Mouse (Mus musculus) myocyte (in vitro differentiated cells): Measurements from ENCODE around the gene Stra6.

ENCODE experiments used
- CEBPB ChIP-seq: IDR thresholded peaks from 2 replicates; pipeline ENCODE4 v1.6.1; 2011; ENCODE audit warnings: mild to moderate bottlenecking, moderate library complexity; ENCODE audit not compliant: poor library complexity, insufficient read depth, severe bottlenecking
- E2F4 ChIP-seq: IDR thresholded peaks from one replicate; pipeline ENCODE4 v1.6.1; 2011; ENCODE audit warnings: mild to moderate bottlenecking, control low read depth, moderate library complexity; ENCODE audit not compliant: insufficient read depth
- MAX ChIP-seq: IDR thresholded peaks from one replicate; pipeline ENCODE4 v1.6.1; 2011; ENCODE audit warnings: low read depth, mild to moderate bottlenecking, control low read depth
- MYOD1 ChIP-seq, 3 experiments: IDR thresholded peaks; one replicate each; pipeline ENCODE4 v1.6.1; 2011; ENCODE audit warnings: control low read depth in 2 of 3, low read depth in 2 of 3, mild to moderate bottlenecking in 2 of 3, moderate library complexity in 1 of 3; ENCODE audit not compliant: insufficient read length in 2 of 3, control insufficient read depth in 1 of 3
- MYOG ChIP-seq, 3 experiments: IDR thresholded peaks; one replicate each; pipeline ENCODE4 v1.6.1; 2011; ENCODE audit warnings: control low read depth in 2 of 3, low read depth in 2 of 3, mild to moderate bottlenecking in 2 of 3; ENCODE audit not compliant: insufficient read length in 2 of 3, control insufficient read depth in 1 of 3, insufficient read depth in 1 of 3
- POLR2A ChIP-seq: IDR thresholded peaks from one replicate; pipeline ENCODE4 v1.6.1; 2011; ENCODE audit warnings: low read depth, mild to moderate bottlenecking, control low read depth, moderate library complexity; ENCODE audit not compliant: insufficient read length
- POLR2AphosphoS2 ChIP-seq: IDR thresholded peaks from one replicate; pipeline ENCODE4 v1.6.1; 2011; ENCODE audit warnings: low read depth, control low read depth; ENCODE audit not compliant: insufficient read length
- TCF12 ChIP-seq: IDR thresholded peaks from one replicate; pipeline ENCODE4 v1.6.1; 2011; ENCODE audit warnings: mild to moderate bottlenecking, control low read depth; ENCODE audit not compliant: poor library complexity, insufficient read depth, severe bottlenecking
- TCF3 ChIP-seq: IDR thresholded peaks from one replicate; pipeline ENCODE4 v1.6.1; 2011; ENCODE audit warnings: low read depth, control low read depth; ENCODE audit not compliant: insufficient read length
- USF1 ChIP-seq: IDR thresholded peaks from one replicate; pipeline ENCODE4 v1.6.1; 2011; ENCODE audit warnings: low read depth, mild to moderate bottlenecking, control low read depth, moderate library complexity

GRCm38 (mm10) chr9:58074561-58074960, 11.0 kb downstream of the Stra6 start:
- TF ChIP-seq POLR2A (no peak), MYOG (IDR thresholded peaks at IDR 0.05; ENCODE audit: control insufficient read depth in 1 of 3, insufficient read depth in 1 of 3, insufficient read length in 2 of 3, low read depth in 2 of 3) (no peak), TCF12 (no peak), E2F4 (no peak), CEBPB (no peak), POLR2AphosphoS2 (no peak), MAX (no peak), MYOD1 (IDR thresholded peaks at IDR 0.05; ENCODE audit: control insufficient read depth in 1 of 3, insufficient read length in 2 of 3, low read depth in 2 of 3) (no peak), USF1 (no peak), TCF3 (no peak)
